Mouse (Mus musculus): ENCODE data around the gene Lrcol1. TPM values are rescaled to one million over a fixed set of nuclear protein-coding genes. Genes with fewer than 3 reads are reported as not detected.

The Lrcol1 gene
- polyA plus RNA-seq (2014; fragmentation: Illumina TruSeq; extraction: RNeasy Lipid Tissue Mini Kit (QIAGEN cat#74804); ENCODE audit: low replicate concordance) = not detected

GRCm38 (mm10) chr5:110344524-110344923 is at the start of gene Lrcol1:
Gene Lrcol1 (plus strand): TSS chr5:110344730.

GRCm38 (mm10) chr5:110342648-110343284 is 1.8 kb upstream of the Lrcol1 start, which contains the start of gene P2rx2:
Gene P2rx2 (minus strand): TSS chr5:110343212.

Other genes with a start within 250 kb of the Lrcol1 start
- not detected for gene Plcxd1, start 244.8 kb upstream of the Lrcol1 start, polyA plus RNA-seq (2014; fragmentation: Illumina TruSeq; extraction: RNeasy Lipid Tissue Mini Kit (QIAGEN cat#74804); ENCODE audit: low replicate concordance)
- gene Gtpbp6, start 236.5 kb upstream of the Lrcol1 start, polyA plus RNA-seq (2014; fragmentation: Illumina TruSeq; extraction: RNeasy Lipid Tissue Mini Kit (QIAGEN cat#74804); ENCODE audit: low replicate concordance) = not detected
- 8.0 TPM for gene Zfp605, start 234.6 kb upstream of the Lrcol1 start, polyA plus RNA-seq (2014; fragmentation: Illumina TruSeq; extraction: RNeasy Lipid Tissue Mini Kit (QIAGEN cat#74804); ENCODE audit: low replicate concordance)
- gene Chfr, start 208.9 kb upstream of the Lrcol1 start, polyA plus RNA-seq (2014; fragmentation: Illumina TruSeq; extraction: RNeasy Lipid Tissue Mini Kit (QIAGEN cat#74804); ENCODE audit: low replicate concordance) = 39.2 TPM
- 12.2 TPM for gene Golga3, start 168.0 kb upstream of the Lrcol1 start, polyA plus RNA-seq (2014; fragmentation: Illumina TruSeq; extraction: RNeasy Lipid Tissue Mini Kit (QIAGEN cat#74804); ENCODE audit: low replicate concordance)
- gene Ankle2, start 113.7 kb upstream of the Lrcol1 start, polyA plus RNA-seq (2014; fragmentation: Illumina TruSeq; extraction: RNeasy Lipid Tissue Mini Kit (QIAGEN cat#74804); ENCODE audit: low replicate concordance) = 23.3 TPM
- 20.2 TPM for gene Pgam5, start 74.8 kb upstream of the Lrcol1 start, polyA plus RNA-seq (2014; fragmentation: Illumina TruSeq; extraction: RNeasy Lipid Tissue Mini Kit (QIAGEN cat#74804); ENCODE audit: low replicate concordance)
- gene Pxmp2, start 58.5 kb upstream of the Lrcol1 start, polyA plus RNA-seq (2014; fragmentation: Illumina TruSeq; extraction: RNeasy Lipid Tissue Mini Kit (QIAGEN cat#74804); ENCODE audit: low replicate concordance) = 8.3 TPM
- gene Pole, start 58.4 kb upstream of the Lrcol1 start, polyA plus RNA-seq (2014; fragmentation: Illumina TruSeq; extraction: RNeasy Lipid Tissue Mini Kit (QIAGEN cat#74804); ENCODE audit: low replicate concordance) = 3.5 TPM
- 0.56 TPM for gene P2rx2, start 1.5 kb upstream of the Lrcol1 start, polyA plus RNA-seq (2014; fragmentation: Illumina TruSeq; extraction: RNeasy Lipid Tissue Mini Kit (QIAGEN cat#74804); ENCODE audit: low replicate concordance)
- gene Fbrsl1, start 103.8 kb downstream of the Lrcol1 start, polyA plus RNA-seq (2014; fragmentation: Illumina TruSeq; extraction: RNeasy Lipid Tissue Mini Kit (QIAGEN cat#74804); ENCODE audit: low replicate concordance) = 2.9 TPM
- gene Galnt9, start 199.6 kb downstream of the Lrcol1 start, polyA plus RNA-seq (2014; fragmentation: Illumina TruSeq; extraction: RNeasy Lipid Tissue Mini Kit (QIAGEN cat#74804); ENCODE audit: low replicate concordance) = not detected